Mouse (Mus musculus): Measurements from ENCODE around the gene Gm49392. TPM values are rescaled to one million over a fixed set of nuclear protein-coding genes. Genes with fewer than 3 reads are reported as not detected.

Gm49392 gene
- total RNA-seq, 2 experiments from 2014 or later, result 0.36 to 0.99 TPM

Other genes starting within 250 kb of the Gm49392 start
- not detected for gene BC051665, start 110.5 kb downstream of the Gm49392 start, total RNA-seq (2021)
- gene Ctsll3, start 94.0 kb downstream of the Gm49392 start, total RNA-seq (2021), result not detected
- gene 4930486L24Rik, start 32.4 kb downstream of the Gm49392 start, total RNA-seq (2021), result 100 to 1,000 TPM in 1 of 2 experiments, under 1 TPM in 1; 0.50 to 108 TPM
- 1 to 10 TPM; 2.7 to 5.4 TPM for gene Ctla2b, start 553 bp upstream of the Gm49392 start, total RNA-seq (2021)
- gene Tpbpb, start 8.0 kb upstream of the Gm49392 start, total RNA-seq (2021), result not detected
- not detected for gene Gm49393, start 38.7 kb upstream of the Gm49392 start, total RNA-seq (2021)
- gene Gm49391, start 39.7 kb upstream of the Gm49392 start, total RNA-seq (2021), result 1 to 10 TPM in 1 of 2 experiments, under 1 TPM in 1; 0.59 to 2.7 TPM
- gene Ctla2a, start 39.7 kb upstream of the Gm49392 start, total RNA-seq (2021), result 10 to 100 TPM; 30.3 to 51.8 TPM
- gene Tpbpa, start 45.1 kb upstream of the Gm49392 start, total RNA-seq (2021), result not detected
- not detected for gene Ctsj, start 109.1 kb upstream of the Gm49392 start, total RNA-seq (2021)
- not detected for gene Ctsq, start 143.7 kb upstream of the Gm49392 start, total RNA-seq (2021)